Mouse (Mus musculus) liver, embryonic 14.5 days (tissue): ENCODE data around the gene Lsm7. TPM values are rescaled to one million over a fixed set of nuclear protein-coding genes. Genes with fewer than 3 reads are reported as not detected.
A peak's percentile ranks its signal among the peaks of the same experiment; 100 is the strongest.

Experiments used
- ATAC-seq: fragments of 200-750 bp; cut with Nextera tagmentation; 2 replicates; pipeline ENCODE4 v1.8.0; 2017; ENCODE audit warnings: moderate number of reproducible peaks, mild to moderate bottlenecking, moderate library complexity; ENCODE audit not compliant: insufficient read depth
- DNase-seq, 3 experiments: peaks; one replicate each; pipeline ENCODE4 v3.0.0-alpha.2; 2012 to 2013; ENCODE audit warnings: low read depth in 3 of 3, low spot score in 3 of 3
- H3K27ac ChIP-seq: fragments of 300-500 bp; sonication (generic); 2 replicates; pipeline ENCODE4 v1.5.1; 2014; ENCODE audit warnings: moderate library complexity, mild to moderate bottlenecking, control low read depth, inconsistent platforms
- H3K27me3 ChIP-seq: fragments of 300-500 bp; sonication (generic); 2 replicates; pipeline ENCODE4 v1.6.1; 2014; ENCODE audit warnings: mild to moderate bottlenecking, low read length, moderate library complexity; ENCODE audit not compliant: control insufficient read depth, insufficient read depth
- H3K36me3 ChIP-seq: fragments of 300-500 bp; sonication (generic); replicated peaks from 2 replicates; pipeline ENCODE4 v1.6.1; 2014; ENCODE audit warnings: low read depth; ENCODE audit not compliant: control insufficient read depth, insufficient read depth
- H3K4me1 ChIP-seq, 2 experiments: fragments of 200-500 bp in 1 of 2; fragments of 300-500 bp in 1 of 2; sonication (generic) in 1 of 2; replicated peaks; 2 replicates each; pipeline ENCODE4 v1.6.1; 2012 to 2014; ENCODE audit warnings: antibody characterized with exemption in 1 of 2, inconsistent platforms in 1 of 2, low read length in 1 of 2; ENCODE audit not compliant: control insufficient read depth in 2 of 2, insufficient read depth in 2 of 2
- H3K4me2 ChIP-seq: fragments of 300-500 bp; sonication (generic); 2 replicates; pipeline ENCODE4 v1.6.1; 2014; ENCODE audit warnings: low read depth, mild to moderate bottlenecking, control low read depth, moderate library complexity
- H3K4me3 ChIP-seq, 2 experiments: fragments of 200-500 bp in 1 of 2; fragments of 300-500 bp in 1 of 2; sonication (generic) in 1 of 2; 2 replicates each; pipeline ENCODE4 v1.5.1; 2012 to 2014; ENCODE audit warnings: low read depth in 2 of 2, low read length in 2 of 2, mild to moderate bottlenecking in 2 of 2, control low read depth in 1 of 2, inconsistent platforms in 1 of 2, moderate library complexity in 1 of 2; ENCODE audit not compliant: insufficient read depth in 1 of 2
- H3K9ac ChIP-seq: fragments of 300-500 bp; sonication (generic); replicated peaks from 2 replicates; pipeline ENCODE4 v1.6.1; 2014; ENCODE audit warnings: mild to moderate bottlenecking, control low read depth, moderate library complexity
- H3K9me3 ChIP-seq: fragments of 300-500 bp; sonication (generic); 2 replicates; pipeline ENCODE4 v1.6.1; 2016; ENCODE audit warnings: low read length, mixed read lengths; ENCODE audit not compliant: control insufficient read depth
- CTCF ChIP-seq: IDR thresholded peaks from 2 replicates; pipeline ENCODE4 v1.5.1; 2016; ENCODE audit warnings: antibody characterized with exemption, low read depth, control low read depth
- EP300 ChIP-seq: IDR thresholded peaks from 2 replicates; pipeline ENCODE4 v1.6.1; 2016; ENCODE audit warnings: antibody characterized with exemption, low read depth
- WGBS: fragments of 180-500 bp; shearing (Covaris S2); extraction: QIAGEN DNeasy Blood & Tissue Kit; methylation state at CpG from one replicate; pipeline ENCODE4 v1.1.7; 2014; ENCODE audit not compliant: insufficient replicate concordance; 5-methylcytosine and 5-hydroxymethylcytosine counted together
- polyA plus RNA-seq, 2 experiments: library from polyadenylated mRNA; depleted of rRNA in 1 of 2; stranded (reverse) in 1 of 2; unstranded in 1 of 2; fragments of >200 nt; fragmentation: Nextera tagmentation in 1 of 2; extraction: Ambion mirVana in 1 of 2; gene quantifications; 2 replicates each; pipeline versions ENCODE4 v1.2.1 to v1.2.3; 2012 to 2014

Lsm7 gene
- polyA plus RNA-seq, 2 experiments, result 178 to 215 TPM

DNA sequence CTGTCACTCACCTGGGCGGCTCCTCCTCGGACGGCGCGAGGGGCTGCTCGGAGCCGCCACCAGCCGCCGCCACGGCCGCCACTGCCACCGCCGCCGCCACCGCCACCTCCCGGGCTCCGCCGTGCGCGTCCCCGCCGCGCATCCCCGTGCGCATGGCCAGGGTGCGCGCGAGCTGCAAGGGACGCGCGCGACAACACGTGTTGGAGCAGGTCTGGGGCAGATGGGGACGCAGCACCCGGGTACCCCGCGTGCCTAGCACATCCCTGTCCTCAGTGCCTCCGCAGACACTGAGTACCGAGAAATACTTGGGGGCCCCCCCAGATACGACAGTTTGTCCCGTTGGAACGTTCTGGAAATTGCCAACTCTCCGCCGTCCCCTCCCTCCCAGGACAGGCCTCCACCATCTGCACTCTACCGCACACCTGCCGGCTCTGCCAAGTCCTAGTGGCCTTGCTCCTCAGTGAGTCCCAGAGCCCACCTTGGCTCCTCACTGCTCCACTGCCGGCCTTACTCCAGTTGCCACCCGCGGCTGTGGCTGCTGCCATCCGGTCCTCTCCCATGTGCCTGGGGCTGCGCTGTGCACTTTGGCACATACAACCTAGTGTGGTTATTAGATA lies 11.0 kb downstream of the Lsm7 start, which contains the start of gene Lingo3:
TSS of gene Lingo3 (minus strand) at position 109 of the 617 bp plus-strand sequence.
- H3K27ac ChIP-seq, result no peak within 1 kb of the TSS
- DNase-seq, result no peak
- peaks cover 0 to 8% of the 10 kb centered on the region in 2 experiments; a peak in 2 of 4 replicates for H3K4me1 ChIP-seq
- H3K4me3 ChIP-seq, result peak within 1 kb of the TSS in 1 of 2 experiments; percentile 4; a peak in 2 of 4 replicates
- H3K27me3 ChIP-seq, result peaks cover 47% of the 10 kb centered on the region
- TF ChIP-seq CTCF, result no peak
- TF ChIP-seq EP300, result no peak
- WGBS, result 5% methylated on average over 50 of the region's 51 CpGs
- no peaks in the 10 kb centered on the region for H3K36me3 ChIP-seq
- no peak within 1 kb of the TSS; the same call in 1 of the 2 replicates for H3K4me2 ChIP-seq
- H3K9me3 ChIP-seq, result no peaks in the 10 kb centered on the region
- ATAC-seq, result no peak
- no peak within 1 kb of the TSS for H3K9ac ChIP-seq

DNA sequence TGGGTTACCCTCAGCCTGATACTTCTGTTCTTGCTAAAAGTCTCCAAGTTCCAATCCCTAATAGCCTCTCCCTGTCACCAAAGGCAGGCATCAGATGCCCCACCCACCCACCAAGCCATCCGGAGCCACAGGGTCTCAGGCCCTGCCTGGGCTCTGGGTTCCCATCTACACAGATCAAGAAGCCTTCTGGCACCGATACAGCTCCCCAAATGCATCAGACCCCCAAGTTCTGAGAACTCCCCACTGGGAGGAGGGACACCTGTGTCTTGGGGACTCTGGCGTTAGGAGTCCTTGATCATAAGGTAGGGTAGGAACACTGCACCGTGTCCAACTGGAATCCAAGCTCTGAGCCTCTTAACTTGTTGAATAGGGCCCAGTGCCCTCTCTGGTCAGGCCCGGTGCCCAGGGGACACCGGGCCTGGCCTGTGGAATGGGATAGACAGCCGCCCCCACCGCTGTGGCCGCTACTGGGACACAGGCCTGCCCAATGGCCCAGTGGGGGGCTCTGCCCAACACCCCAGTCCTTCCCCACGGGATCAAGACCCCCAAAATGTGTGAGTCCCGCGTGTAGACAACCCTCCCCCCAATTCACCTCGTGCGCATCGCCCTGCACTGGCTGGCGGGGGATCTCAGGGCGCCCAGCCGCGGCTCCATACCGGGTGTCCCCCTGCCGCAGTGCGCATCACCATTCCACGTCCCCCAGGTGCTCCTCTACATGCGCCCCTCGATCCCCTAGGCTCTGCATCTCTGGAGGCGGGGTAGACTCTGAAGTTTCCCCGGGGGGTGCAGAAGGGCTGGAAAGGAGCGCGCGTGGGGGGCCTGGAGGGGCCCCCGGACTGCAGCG lies 11.7 kb downstream of the Lsm7 start:
- WGBS, result 10% methylated on average over 32 of the region's 32 CpGs
- peak overlapping the region in 1 of 2 experiments; percentile 4; a peak in 2 of 4 replicates for H3K4me3 ChIP-seq
- H3K9ac ChIP-seq, result no peak overlapping the region

GRCm38 (mm10) chr10:80842334-80842733 lies 12.7 kb downstream of the Lsm7 start:
- Histone ChIP-seq H3K9ac (no peak overlapping the region), H3K36me3 (no peaks in the 10 kb centered on the region), H3K4me3 (no peak overlapping the region), H3K4me1 (no peaks in the 10 kb centered on the region), H3K4me2 (no peak overlapping the region), H3K27ac (no peak overlapping the region), H3K9me3 (no peaks in the 10 kb centered on the region), H3K27me3 (peaks cover 51% of the 10 kb centered on the region)
- TF ChIP-seq CTCF, result no peak
- TF ChIP-seq EP300, result no peak
- no peak for ATAC-seq
- DNase-seq, result no peak
- 66% methylated on average over 15 of the region's 15 CpGs for WGBS

More for the DNA sequence above, 11.7 kb downstream of the Lsm7 start:
- peaks cover 0 to 3% of the 10 kb centered on the region in 2 experiments; a peak in 1 of 4 replicates for H3K4me1 ChIP-seq
- TF ChIP-seq CTCF (no peak), EP300 (no peak)
- ATAC-seq (no peak), DNase-seq (no peak)
- H3K27me3 ChIP-seq, result peaks cover 47% of the 10 kb centered on the region
- no peak overlapping the region; the same call in 1 of the 2 replicates for H3K4me2 ChIP-seq
- no peaks in the 10 kb centered on the region for H3K36me3 ChIP-seq
- H3K9me3 ChIP-seq, result no peaks in the 10 kb centered on the region
- no peak overlapping the region for H3K27ac ChIP-seq

- no peak for TF ChIP-seq CTCF
- no peak for TF ChIP-seq EP300
- Histone ChIP-seq H3K4me1 (no peaks in the 10 kb centered on the region), H3K27me3 (peaks cover 54% of the 10 kb centered on the region), H3K4me3 (no peak overlapping the region), H3K27ac (no peak overlapping the region), H3K9me3 (no peaks in the 10 kb centered on the region), H3K36me3 (no peaks in the 10 kb centered on the region), H3K4me2 (no peak overlapping the region), H3K9ac (no peak overlapping the region)
- DNase-seq (no peak), ATAC-seq (no peak)
- 61% methylated on average over 2 of the region's 2 CpGs for WGBS
Measured at GRCm38 (mm10) chr10:80841685-80842084, 13.3 kb downstream of the Lsm7 start.

- DNase-seq (no peak), ATAC-seq (no peak)
- Histone ChIP-seq H3K9ac (no peak overlapping the region), H3K27me3 (peaks cover 59% of the 10 kb centered on the region), H3K9me3 (no peaks in the 10 kb centered on the region), H3K4me2 (no peak overlapping the region), H3K4me1 (no peaks in the 10 kb centered on the region), H3K36me3 (no peaks in the 10 kb centered on the region), H3K4me3 (no peak overlapping the region), H3K27ac (no peak overlapping the region)
- TF ChIP-seq EP300, result no peak
- TF ChIP-seq CTCF, result no peak
- WGBS, result 55% methylated on average over 6 of the region's 6 CpGs
Measured at GRCm38 (mm10) chr10:80839848-80840247, 15.2 kb downstream of the Lsm7 start.
